Mouse (Mus musculus) c-Kit-positive CD71-negative TER-119-negative erythroid progenitor cells, embryonic 14.5 days (primary cell): ENCODE data around the gene Nrp2.

ENCODE experiments used
- DNase-seq: peaks from one replicate; pipeline ENCODE4 v3.0.0-alpha.2; 2013; ENCODE audit warnings: low read depth

Gene Nrp2

DNA sequence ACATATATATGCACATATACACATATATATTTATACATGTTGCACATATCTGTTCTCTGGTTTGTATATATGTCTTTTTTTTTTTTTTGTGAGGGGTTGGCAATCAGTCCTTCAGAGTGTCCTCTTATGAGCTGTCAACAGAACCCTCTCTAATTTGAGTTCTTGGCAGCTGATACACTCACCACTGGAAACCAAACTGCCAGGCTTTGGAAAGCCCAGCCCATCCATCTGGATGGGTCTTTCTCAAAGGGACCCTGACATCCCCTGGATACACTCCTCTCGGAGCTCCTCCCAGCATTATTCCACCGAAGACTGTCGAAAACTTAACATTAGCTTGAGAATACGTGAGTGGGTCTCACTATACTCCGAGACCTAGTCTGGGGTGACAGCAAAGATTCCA is 157.2 kb downstream of the Nrp2 start:
- DNase-seq: no peak

DNA sequence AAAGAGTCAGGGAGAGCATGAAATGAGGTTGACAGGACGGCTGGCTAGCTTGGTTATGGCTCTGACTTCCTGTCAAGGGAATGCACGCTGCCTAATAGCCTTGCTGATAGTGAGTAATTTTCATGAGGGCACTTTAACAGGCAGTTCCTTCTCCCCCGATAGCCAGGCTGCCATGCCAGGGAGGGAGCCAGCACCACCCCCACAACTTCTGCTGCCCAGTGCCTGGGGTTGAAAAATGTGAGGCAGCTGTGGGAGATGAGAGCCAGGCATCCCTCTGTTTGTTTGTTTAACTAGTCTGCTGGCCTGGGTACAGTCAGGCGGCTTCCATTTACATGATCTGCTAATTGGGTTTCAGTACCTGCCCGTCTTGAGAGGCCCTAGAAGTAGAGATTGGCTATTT is 157.7 kb downstream of the Nrp2 start:
- DNase-seq: no peak
